Mouse (Mus musculus): ENCODE measurements at regions not wholly inside any gene's neighbourhood (a gene's known extent, or its start where the extent isn't known, plus 50 kb on each side); places are given as distances from the start of the nearest gene placed in this dataset.

- DNase-seq, result no peak
- Histone ChIP-seq H3K4me1 (ENCODE audit: control insufficient read depth, insufficient read depth, low read length) (no peaks in the 10 kb centered on the region), H3K27ac (ENCODE audit: insufficient read depth, low read depth, low read length) (no peak overlapping the region), H3K36me3 (ENCODE audit: control insufficient read depth, insufficient read depth, low read length) (no peaks in the 10 kb centered on the region), H3K4me3 (ENCODE audit: insufficient read depth, low read depth, low read length) (no peak overlapping the region), H3K27me3 (replicated peaks; ENCODE audit: control insufficient read depth, insufficient read depth, low read length) (no peaks in the 10 kb centered on the region)
- 46% methylated on average over 6 of the region's 6 CpGs for WGBS
- TF ChIP-seq POLR2A (IDR thresholded peaks at IDR 0.05; ENCODE audit: low read depth, low read length) (no peak), CTCF (conservative IDR thresholded peaks at IDR 0.05; ENCODE audit: insufficient read depth, insufficient read length, low read depth, low read length) (no peak)
Measured at GRCm38 (mm10) chr7:88959332-88960124, 444.5 kb downstream of the Tmem135 start.

DNA sequence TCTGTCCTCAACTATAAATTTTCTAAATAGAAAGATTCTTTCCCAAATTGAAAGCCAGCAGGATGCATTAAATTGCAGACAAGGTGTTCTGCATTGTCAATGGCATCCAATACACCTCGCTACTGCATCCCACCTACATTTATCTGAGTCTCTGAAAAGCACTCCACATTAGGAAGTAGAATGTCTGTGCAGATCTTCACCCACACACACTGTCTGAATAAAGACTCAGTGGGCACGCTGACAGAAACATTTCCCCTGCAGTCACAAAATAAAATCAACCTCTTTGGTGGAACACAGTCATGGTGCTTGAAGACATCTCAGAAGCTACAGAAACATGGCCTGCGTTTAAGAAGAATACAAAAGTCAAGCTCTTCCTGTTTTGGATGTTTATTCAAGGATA lies 449.0 kb downstream of the Tmem135 start:
- 72% methylated on average over 3 of the region's 3 CpGs for WGBS
- H3K4me3 ChIP-seq (ENCODE audit: insufficient read depth, low read depth, low read length), result no peak overlapping the region
- H3K27ac ChIP-seq (ENCODE audit: insufficient read depth, low read depth, low read length), result no peak overlapping the region
- TF ChIP-seq POLR2A (IDR thresholded peaks at IDR 0.05; ENCODE audit: low read depth, low read length) (no peak), CTCF (conservative IDR thresholded peaks at IDR 0.05; ENCODE audit: insufficient read depth, insufficient read length, low read depth, low read length) (no peak)
- DNase-seq, result no peak
- no peaks in the 10 kb centered on the region for H3K36me3 ChIP-seq (ENCODE audit: control insufficient read depth, insufficient read depth, low read length)
- H3K4me1 ChIP-seq (ENCODE audit: control insufficient read depth, insufficient read depth, low read length), result no peaks in the 10 kb centered on the region
- H3K27me3 ChIP-seq (replicated peaks; ENCODE audit: control insufficient read depth, insufficient read depth, low read length), result no peaks in the 10 kb centered on the region

DNA sequence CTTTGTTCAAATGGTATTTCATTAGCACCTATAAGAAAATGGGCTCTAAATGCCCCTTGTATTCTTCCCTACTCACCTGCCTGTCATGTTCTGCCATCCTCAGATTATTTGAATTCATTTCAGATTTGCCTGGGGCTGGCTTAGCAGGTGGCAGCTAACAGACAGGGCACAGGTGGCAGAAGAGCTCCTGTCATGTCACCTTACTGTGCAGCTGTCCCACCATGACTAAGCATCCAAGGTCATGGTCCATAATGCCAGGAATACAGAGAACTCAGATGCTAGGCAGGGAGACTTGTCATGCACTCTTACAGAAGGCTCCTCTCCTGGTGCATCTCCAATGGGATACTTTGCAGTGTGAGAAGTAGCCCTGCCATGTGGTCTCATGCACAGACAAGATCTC lies 458.7 kb downstream of the Tmem135 start:
- Histone ChIP-seq H3K4me1 (ENCODE audit: control insufficient read depth, insufficient read depth, low read length) (no peaks in the 10 kb centered on the region), H3K27ac (ENCODE audit: insufficient read depth, low read depth, low read length) (no peak overlapping the region), H3K36me3 (ENCODE audit: control insufficient read depth, insufficient read depth, low read length) (no peaks in the 10 kb centered on the region), H3K4me3 (ENCODE audit: insufficient read depth, low read depth, low read length) (no peak overlapping the region), H3K27me3 (replicated peaks; ENCODE audit: control insufficient read depth, insufficient read depth, low read length) (no peaks in the 10 kb centered on the region)
- no peak for DNase-seq
- TF ChIP-seq POLR2A (IDR thresholded peaks at IDR 0.05; ENCODE audit: low read depth, low read length) (no peak), CTCF (conservative IDR thresholded peaks at IDR 0.05; ENCODE audit: insufficient read depth, insufficient read length, low read depth, low read length) (no peak)

DNA sequence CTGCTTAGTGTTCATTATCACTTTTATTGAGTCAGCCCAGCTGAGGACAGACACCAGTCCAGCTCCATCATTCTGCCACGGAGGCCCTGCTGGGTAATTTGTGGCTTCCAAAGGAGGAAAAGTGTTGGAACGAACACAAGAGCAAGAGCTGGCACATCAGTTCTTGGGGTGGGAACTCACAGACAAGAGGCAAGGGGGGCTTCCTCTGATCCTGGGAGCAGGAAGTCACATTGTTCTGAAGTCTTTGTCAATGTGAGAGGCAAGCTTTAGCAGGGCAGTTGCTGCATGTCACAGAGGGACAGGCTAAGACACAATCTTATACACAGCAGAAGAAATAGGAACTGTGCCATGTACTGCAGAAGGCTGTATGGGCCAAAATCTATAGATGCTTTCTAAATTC lies 459.1 kb downstream of the Tmem135 start:
- H3K36me3 ChIP-seq (ENCODE audit: control insufficient read depth, insufficient read depth, low read length), result no peaks in the 10 kb centered on the region
- no peak overlapping the region for H3K4me3 ChIP-seq (ENCODE audit: insufficient read depth, low read depth, low read length)
- WGBS, result 63% methylated on average over 2 of the region's 2 CpGs
- H3K4me1 ChIP-seq (ENCODE audit: control insufficient read depth, insufficient read depth, low read length), result no peaks in the 10 kb centered on the region
- H3K27ac ChIP-seq (ENCODE audit: insufficient read depth, low read depth, low read length), result no peak overlapping the region
- no peaks in the 10 kb centered on the region for H3K27me3 ChIP-seq (replicated peaks; ENCODE audit: control insufficient read depth, insufficient read depth, low read length)
- TF ChIP-seq POLR2A (IDR thresholded peaks at IDR 0.05; ENCODE audit: low read depth, low read length) (no peak), CTCF (conservative IDR thresholded peaks at IDR 0.05; ENCODE audit: insufficient read depth, insufficient read length, low read depth, low read length) (no peak)
- DNase-seq, result peak; percentile 37

DNA sequence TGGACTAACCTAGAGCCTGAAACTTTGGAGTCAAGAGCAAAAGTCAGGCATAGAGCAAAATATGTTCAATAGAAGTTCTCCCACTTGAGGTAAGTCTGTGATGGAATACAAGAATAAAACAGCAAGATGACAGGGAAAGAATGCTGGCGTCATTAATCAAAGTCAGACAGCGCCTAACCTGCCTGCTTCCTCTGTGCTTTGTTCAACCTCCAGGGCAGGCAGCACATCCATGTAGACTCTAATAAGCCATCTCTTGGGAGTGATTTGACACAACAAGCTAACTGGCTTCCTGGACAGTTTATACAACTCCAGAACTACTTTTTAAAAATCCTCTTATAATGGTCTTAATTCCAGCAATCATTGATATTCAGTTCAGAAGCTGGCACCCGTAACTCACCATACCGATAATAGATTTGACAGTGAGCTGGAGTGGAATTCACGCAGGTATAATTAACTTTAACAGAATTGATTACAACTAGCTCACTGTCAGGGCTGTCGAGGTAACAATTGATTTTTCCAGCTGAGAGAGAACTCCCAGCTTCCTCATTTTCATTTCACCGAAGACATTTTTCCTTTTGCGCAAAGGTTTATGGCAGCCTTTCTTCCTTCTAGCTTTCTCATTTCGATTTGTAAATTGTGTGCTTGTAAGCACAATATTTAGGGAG lies 462.6 kb downstream of the Tmem135 start:
- no peaks in the 10 kb centered on the region for H3K4me1 ChIP-seq (ENCODE audit: control insufficient read depth, insufficient read depth, low read length)
- no peak for DNase-seq
- H3K4me3 ChIP-seq (ENCODE audit: insufficient read depth, low read depth, low read length), result no peak overlapping the region
- H3K27ac ChIP-seq (ENCODE audit: insufficient read depth, low read depth, low read length), result no peak overlapping the region
- H3K27me3 ChIP-seq (replicated peaks; ENCODE audit: control insufficient read depth, insufficient read depth, low read length), result no peaks in the 10 kb centered on the region
- no peak for TF ChIP-seq CTCF (conservative IDR thresholded peaks at IDR 0.05; ENCODE audit: insufficient read depth, insufficient read length, low read depth, low read length)
- no peak for TF ChIP-seq POLR2A (IDR thresholded peaks at IDR 0.05; ENCODE audit: low read depth, low read length)
- 78% methylated on average over 9 of the region's 9 CpGs for WGBS
- no peaks in the 10 kb centered on the region for H3K36me3 ChIP-seq (ENCODE audit: control insufficient read depth, insufficient read depth, low read length)

DNA sequence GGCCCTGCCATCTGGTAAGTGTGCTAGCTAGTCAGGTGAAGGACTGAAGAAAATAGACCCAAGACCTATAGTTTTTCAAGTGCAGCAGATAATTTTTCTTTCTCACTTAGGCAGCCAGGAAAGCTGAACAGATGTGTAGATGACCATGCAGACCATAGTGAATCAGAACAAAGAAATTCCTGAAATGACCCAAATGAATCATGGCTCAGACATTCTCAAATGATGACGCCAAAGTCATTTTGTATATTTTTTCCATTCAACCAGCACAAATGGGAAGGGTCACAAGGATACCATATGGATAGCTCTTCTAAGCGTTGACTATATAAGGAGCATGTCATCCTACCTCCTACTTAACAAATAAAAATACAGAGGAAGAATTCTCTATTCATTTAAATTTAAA lies 463.8 kb downstream of the Tmem135 start:
- WGBS, result 89% methylated on average over 2 of the region's 2 CpGs
- no peaks in the 10 kb centered on the region for H3K27me3 ChIP-seq (replicated peaks; ENCODE audit: control insufficient read depth, insufficient read depth, low read length)
- H3K4me3 ChIP-seq (ENCODE audit: insufficient read depth, low read depth, low read length), result no peak overlapping the region
- H3K27ac ChIP-seq (ENCODE audit: insufficient read depth, low read depth, low read length), result no peak overlapping the region
- TF ChIP-seq POLR2A (IDR thresholded peaks at IDR 0.05; ENCODE audit: low read depth, low read length) (no peak), CTCF (conservative IDR thresholded peaks at IDR 0.05; ENCODE audit: insufficient read depth, insufficient read length, low read depth, low read length) (no peak)
- no peak for DNase-seq
- H3K36me3 ChIP-seq (ENCODE audit: control insufficient read depth, insufficient read depth, low read length), result no peaks in the 10 kb centered on the region
- no peaks in the 10 kb centered on the region for H3K4me1 ChIP-seq (ENCODE audit: control insufficient read depth, insufficient read depth, low read length)

DNA sequence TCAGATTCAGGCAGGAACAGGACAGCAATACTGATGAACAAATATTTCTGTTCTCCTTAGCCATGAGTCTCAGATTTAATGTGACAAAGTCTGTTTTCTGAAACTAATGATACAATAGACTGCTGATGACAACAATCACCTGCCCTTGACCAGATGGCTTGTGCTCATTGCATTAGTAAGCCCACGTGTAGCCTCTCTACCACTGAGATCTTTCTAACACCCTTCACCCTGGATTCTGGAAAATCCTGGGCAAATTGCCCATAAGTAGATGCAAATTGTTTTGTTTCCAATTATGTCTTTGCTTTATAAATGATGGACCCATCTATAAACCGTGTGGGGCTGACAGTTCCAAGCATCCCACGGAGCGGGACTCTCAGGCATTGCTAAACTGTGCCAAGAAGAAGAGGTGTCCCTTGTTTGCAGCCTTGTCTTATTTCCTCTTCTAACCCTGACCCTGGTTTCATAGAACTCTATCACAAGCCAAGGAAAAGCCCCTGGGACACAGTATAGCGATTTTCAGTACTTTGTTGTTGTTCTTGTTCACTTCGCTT lies 475.7 kb downstream of the Tmem135 start:
- Histone ChIP-seq H3K4me1 (ENCODE audit: control insufficient read depth, insufficient read depth, low read length) (no peaks in the 10 kb centered on the region), H3K4me3 (ENCODE audit: insufficient read depth, low read depth, low read length) (no peak overlapping the region), H3K36me3 (ENCODE audit: control insufficient read depth, insufficient read depth, low read length) (no peaks in the 10 kb centered on the region), H3K27me3 (replicated peaks; ENCODE audit: control insufficient read depth, insufficient read depth, low read length) (no peaks in the 10 kb centered on the region), H3K27ac (ENCODE audit: insufficient read depth, low read depth, low read length) (no peak overlapping the region)
- WGBS, result 71% methylated on average over 6 of the region's 6 CpGs
- TF ChIP-seq POLR2A (IDR thresholded peaks at IDR 0.05; ENCODE audit: low read depth, low read length) (no peak), CTCF (conservative IDR thresholded peaks at IDR 0.05; ENCODE audit: insufficient read depth, insufficient read length, low read depth, low read length) (no peak)
- no peak for DNase-seq
